Mouse (Mus musculus) thymus, adult 2 months (tissue): ENCODE measurements around the gene Esm1.

Source experiments
- CTCF ChIP-seq: fragments of 200-500 bp; IDR thresholded peaks from 2 replicates; pipeline ENCODE4 v1.5.1; 2012; ENCODE audit warnings: mild to moderate bottlenecking, control low read depth, low read length, moderate library complexity, borderline replicate concordance; ENCODE audit not compliant: control insufficient read depth, poor library complexity, insufficient read depth; ENCODE audit errors: extremely low read depth
- POLR2A ChIP-seq: fragments of 200-500 bp; IDR thresholded peaks from 2 replicates; pipeline ENCODE4 v1.6.1; 2012; ENCODE audit warnings: mild to moderate bottlenecking, low read length, control low read depth, moderate library complexity; ENCODE audit not compliant: control insufficient read depth, poor library complexity, insufficient read depth; ENCODE audit errors: extremely low read depth

GRCm38 (mm10) chr13:113245025-113245424, 35.6 kb downstream of the Esm1 start:
- TF ChIP-seq POLR2A (no peak), CTCF (no peak)
